Mouse (Mus musculus) frontal cortex, postnatal 36 days (tissue): ENCODE data around the gene Olfr1087.
"Not testable (repeated sequence)": the region's sequence is repeated elsewhere in the genome, so short reads cannot be mapped to it uniquely, and the experiment has no call there.

Experiments used
- DNase-seq, 2 experiments: peaks; one replicate each; pipeline ENCODE4 v3.0.0; 2022; ENCODE audit warnings: low spot score in 2 of 2

The Olfr1087 gene

DNA sequence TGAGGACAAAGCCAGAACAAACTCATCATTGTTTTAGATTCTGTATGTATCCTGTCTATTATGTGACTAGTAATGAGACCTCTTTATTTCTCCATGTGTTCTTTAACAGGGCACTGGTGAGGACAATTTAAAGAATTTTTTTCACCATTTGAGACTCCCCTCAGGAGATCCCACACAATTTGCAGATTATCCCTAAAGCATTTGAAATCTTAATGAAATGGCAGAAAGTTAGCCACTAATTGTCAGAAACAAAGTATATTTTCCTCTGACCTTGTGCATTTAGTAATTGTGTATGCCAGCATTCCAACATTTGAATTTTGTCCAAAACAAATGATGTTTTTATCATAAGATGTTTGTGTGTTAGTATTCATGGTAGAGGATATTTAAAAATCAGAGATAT lies at the start of gene Olfr1087:
Olfr1087 (minus strand) TSS at position 101 of the 400 bp plus-strand sequence.
- no peak for DNase-seq

DNA sequence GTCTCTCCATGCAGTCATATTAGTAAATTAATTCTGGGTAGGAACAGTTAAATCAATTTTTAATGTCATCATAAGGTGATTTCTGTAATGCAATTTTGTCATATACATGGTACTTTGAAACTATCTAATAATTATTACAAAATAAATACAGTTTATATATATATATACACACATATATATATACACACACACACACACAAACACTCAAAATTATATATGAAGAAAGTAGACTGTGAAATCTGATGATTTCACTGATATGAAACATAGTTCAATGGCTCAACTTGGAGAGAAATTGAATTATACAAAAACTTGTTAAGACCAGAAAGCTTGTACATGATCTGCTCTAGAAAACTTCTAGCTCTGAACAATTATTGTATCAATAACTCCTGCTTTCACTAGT lies 35.4 kb upstream of the Olfr1087 start, which contains the start of gene Olfr1089:
Olfr1089 (minus strand) TSS at position 101 of the 400 bp plus-strand sequence.
- DNase-seq, result no peak

DNA sequence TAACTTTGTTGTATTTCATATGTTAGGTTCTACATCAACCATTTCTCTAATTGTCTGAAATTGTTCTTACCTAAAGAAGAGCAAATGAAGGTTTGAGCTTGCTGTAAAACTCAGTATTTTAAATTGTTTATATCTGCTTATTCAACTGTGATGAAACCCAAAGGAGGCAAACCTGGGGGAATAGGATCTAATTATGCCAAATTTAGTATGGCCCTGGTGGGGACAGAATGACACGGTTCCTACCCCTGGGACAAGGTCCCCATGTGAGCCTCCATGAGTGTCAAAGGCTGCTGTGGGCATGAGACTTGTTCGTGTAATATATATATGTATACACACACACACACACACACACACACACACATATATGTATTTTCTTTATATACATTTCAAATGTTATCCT lies 18.2 kb downstream of the Olfr1087 start, which contains the start of gene Olfr1086:
Olfr1086 (minus strand) TSS at position 101 of the 400 bp plus-strand sequence.
- DNase-seq, result no peak

DNA sequence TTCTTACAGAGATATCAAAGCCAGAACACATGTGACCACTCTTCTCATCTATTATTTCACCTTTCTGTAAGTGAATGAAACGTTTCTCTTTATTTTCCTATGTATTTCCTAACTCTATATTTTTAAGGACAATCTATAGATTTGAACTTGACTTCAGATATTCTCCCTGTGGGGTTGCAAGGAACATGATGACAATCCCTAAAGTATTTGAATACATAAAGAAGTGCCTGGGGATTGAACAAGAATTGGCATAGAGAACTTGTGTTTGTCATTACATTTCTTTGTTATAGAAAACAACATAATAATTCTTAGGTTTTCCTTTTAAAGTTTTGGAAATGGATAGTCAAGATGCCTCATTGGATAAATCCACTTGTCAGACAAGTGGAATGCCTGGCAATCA lies 36.3 kb downstream of the Olfr1087 start, which contains the start of gene Olfr1085:
Olfr1085 (minus strand) TSS at position 101 of the 400 bp plus-strand sequence.
- no peak for DNase-seq

DNA sequence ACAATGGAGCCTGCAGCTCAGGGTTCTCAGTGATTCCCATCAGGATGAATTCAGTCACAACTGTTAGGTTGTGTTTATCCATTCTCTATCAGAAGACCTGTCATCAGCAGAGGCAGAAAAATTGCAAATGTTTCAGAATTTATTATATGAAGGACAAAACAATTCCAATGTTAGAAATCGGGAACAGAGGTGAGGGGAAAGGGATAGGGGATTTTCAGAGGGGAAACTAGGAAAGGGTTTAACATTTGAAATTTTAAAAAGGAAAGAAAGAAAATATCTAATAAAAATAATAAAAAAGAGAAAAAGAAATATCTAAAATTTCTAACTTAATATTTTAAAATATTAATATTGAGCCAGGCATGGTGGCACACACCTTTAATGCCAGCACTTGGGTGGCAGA lies 58.6 kb downstream of the Olfr1087 start, which contains the start of gene Olfr1084:
Olfr1084 (minus strand) TSS at position 101 of the 400 bp plus-strand sequence.
- DNase-seq, result not testable (repeated sequence)
